Mouse (Mus musculus): Measurements from ENCODE around the gene Dhcr7. TPM values are rescaled to one million over a fixed set of nuclear protein-coding genes. Genes with fewer than 3 reads are reported as not detected.

Dhcr7 gene
- polyA plus RNA-seq, 1 experiment from 2014 or later: 71.2 TPM

Small RNA genes within 50 kb of the gene (microRNA-seq; reads per million reads assigned to microRNA genes)
- gene Gm22064: not detected

Other genes starting within 250 kb of the Dhcr7 start
- 67.5 and 72.1 TPM in 2 replicates for gene Cars, start 223.1 kb upstream of the Dhcr7 start, polyA plus RNA-seq (2016; fragmentation: Nextera tagmentation; extraction: Ambion mirVana)
- gene Tnfrsf26, start 194.4 kb upstream of the Dhcr7 start, polyA plus RNA-seq (2016; fragmentation: Nextera tagmentation; extraction: Ambion mirVana): 0.23 and 0.24 TPM in 2 replicates
- gene Tnfrsf22, start 173.5 kb upstream of the Dhcr7 start, polyA plus RNA-seq (2016; fragmentation: Nextera tagmentation; extraction: Ambion mirVana): 5.9 and 7.6 TPM in 2 replicates
- 0.57 and 0.60 TPM in 2 replicates for gene Tnfrsf23, start 137.3 kb upstream of the Dhcr7 start, polyA plus RNA-seq (2016; fragmentation: Nextera tagmentation; extraction: Ambion mirVana)
- 21.6 and 22.1 TPM in 2 replicates for gene Osbpl5, start 66.2 kb upstream of the Dhcr7 start, polyA plus RNA-seq (2016; fragmentation: Nextera tagmentation; extraction: Ambion mirVana)
- not detected in 2 replicates for gene Mrgprg, start 56.2 kb upstream of the Dhcr7 start, polyA plus RNA-seq (2016; fragmentation: Nextera tagmentation; extraction: Ambion mirVana)
- 2.2 and 3.0 TPM in 2 replicates for gene Mrgpre, start 38.6 kb upstream of the Dhcr7 start, polyA plus RNA-seq (2016; fragmentation: Nextera tagmentation; extraction: Ambion mirVana)
- 8.0 and 10.2 TPM in 2 replicates for gene Nadsyn1, start 296 bp upstream of the Dhcr7 start, polyA plus RNA-seq (2016; fragmentation: Nextera tagmentation; extraction: Ambion mirVana)
- not detected in 2 replicates for gene Gm498, start 43.7 kb downstream of the Dhcr7 start, polyA plus RNA-seq (2016; fragmentation: Nextera tagmentation; extraction: Ambion mirVana)
- 2.8 and 3.3 TPM in 2 replicates for gene Shank2, start 178.8 kb downstream of the Dhcr7 start, polyA plus RNA-seq (2016; fragmentation: Nextera tagmentation; extraction: Ambion mirVana)